Mouse (Mus musculus): ENCODE data around the gene Txndc15. TPM values are rescaled to one million over a fixed set of nuclear protein-coding genes. Genes with fewer than 3 reads are reported as not detected.
A peak's percentile ranks its signal among the peaks of the same experiment; 100 is the strongest.

Gene Txndc15
- polyA plus RNA-seq, 1 experiment from 2014 or later: 28.9 TPM

DNA sequence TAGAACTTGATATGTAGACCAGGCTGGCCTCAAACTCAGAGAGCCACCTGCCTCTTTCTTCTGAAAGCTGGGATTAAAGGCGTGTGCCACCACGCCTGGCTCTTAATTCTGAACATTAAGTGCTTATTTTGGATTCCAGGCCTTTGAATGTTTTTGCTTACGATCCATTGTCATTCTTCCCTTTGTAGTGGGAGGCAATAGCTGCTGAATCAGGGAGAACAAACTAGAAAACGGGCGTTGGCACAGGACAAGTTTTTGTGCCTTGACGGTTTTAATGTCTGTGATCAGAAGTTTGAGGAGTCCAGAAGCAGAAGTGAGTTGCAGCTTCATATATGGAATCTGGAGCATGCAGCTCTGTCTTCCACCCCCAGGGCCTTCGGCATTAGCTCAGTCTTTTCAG is 16.3 kb downstream of the Txndc15 start:
- Histone ChIP-seq H3K27ac (replicated peaks) (no peak overlapping the region), H3K27me3 (no peaks in the 10 kb centered on the region), H3K4me3 (replicated peaks) (no peak overlapping the region), H3K9me3 (replicated peaks) (no peaks in the 10 kb centered on the region), H3K36me3 (replicated peaks) (0 out of 2 replicates have a peak, but pooled peaks cover under 1% of the 10 kb centered on the region), H3K4me2 (no peak overlapping the region), H3K9ac (no peak overlapping the region), H3K4me1 (replicated peaks) (peaks cover 16% of the 10 kb centered on the region)
- 82% methylated on average over 7 of the region's 7 CpGs for WGBS (ENCODE audit: insufficient replicate concordance)
- ATAC-seq (ENCODE audit: insufficient read depth): no peak

- Histone ChIP-seq H3K36me3 (replicated peaks) (no peaks in the 10 kb centered on the region), H3K9ac (no peak overlapping the region), H3K27ac (replicated peaks) (no peak overlapping the region), H3K4me1 (replicated peaks) (peaks cover 11% of the 10 kb centered on the region), H3K9me3 (replicated peaks) (no peaks in the 10 kb centered on the region), H3K4me3 (replicated peaks) (no peak overlapping the region), H3K4me2 (no peak overlapping the region), H3K27me3 (no peaks in the 10 kb centered on the region)
- 47% methylated on average over 2 of the region's 2 CpGs for WGBS (ENCODE audit: insufficient replicate concordance)
- ATAC-seq (ENCODE audit: insufficient read depth): peak; percentile 17; the same call in 1 of the 2 replicates
Measured at GRCm38 (mm10) chr13:55732121-55732520, 17.7 kb downstream of the Txndc15 start.

- Histone ChIP-seq H3K9ac (no peak overlapping the region), H3K4me3 (replicated peaks) (no peak overlapping the region), H3K4me1 (replicated peaks) (peaks cover 5% of the 10 kb centered on the region), H3K4me2 (no peak overlapping the region), H3K27me3 (no peaks in the 10 kb centered on the region), H3K27ac (replicated peaks) (no peak overlapping the region), H3K36me3 (replicated peaks) (no peaks in the 10 kb centered on the region), H3K9me3 (replicated peaks) (no peaks in the 10 kb centered on the region)
- WGBS (ENCODE audit: insufficient replicate concordance): 82% methylated on average over 22 of the region's 22 CpGs
- ATAC-seq (ENCODE audit: insufficient read depth): no peak
Measured at GRCm38 (mm10) chr13:55733628-55734502, 19.4 kb downstream of the Txndc15 start.

DNA sequence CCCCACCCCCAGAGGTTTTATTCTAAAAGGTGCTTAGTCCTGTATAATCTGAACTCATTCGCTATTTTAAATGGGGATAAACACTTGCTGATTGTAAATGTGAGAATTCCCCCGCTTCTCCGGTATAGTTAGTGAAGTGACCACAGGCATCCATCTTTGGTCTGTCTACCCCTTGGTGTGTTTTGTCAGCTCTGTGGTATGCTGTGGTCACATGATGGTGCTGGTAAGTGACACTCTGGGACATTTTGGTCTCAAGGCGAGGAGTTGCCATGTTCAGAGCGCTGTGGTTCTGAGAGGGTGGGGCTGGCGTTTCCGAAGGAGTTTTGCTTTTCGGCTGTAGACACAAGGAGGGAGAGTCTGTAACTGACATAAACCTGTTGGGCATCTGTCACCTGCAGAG is 23.4 kb downstream of the Txndc15 start:
- Histone ChIP-seq H3K4me1 (replicated peaks) (no peaks in the 10 kb centered on the region), H3K9ac (no peak overlapping the region), H3K4me2 (no peak overlapping the region), H3K9me3 (replicated peaks) (no peaks in the 10 kb centered on the region), H3K27me3 (no peaks in the 10 kb centered on the region), H3K36me3 (replicated peaks) (no peaks in the 10 kb centered on the region), H3K4me3 (replicated peaks) (no peak overlapping the region), H3K27ac (replicated peaks) (no peak overlapping the region)
- 80% methylated on average over 8 of the region's 8 CpGs for WGBS (ENCODE audit: insufficient replicate concordance)
- ATAC-seq (ENCODE audit: insufficient read depth): no peak

DNA sequence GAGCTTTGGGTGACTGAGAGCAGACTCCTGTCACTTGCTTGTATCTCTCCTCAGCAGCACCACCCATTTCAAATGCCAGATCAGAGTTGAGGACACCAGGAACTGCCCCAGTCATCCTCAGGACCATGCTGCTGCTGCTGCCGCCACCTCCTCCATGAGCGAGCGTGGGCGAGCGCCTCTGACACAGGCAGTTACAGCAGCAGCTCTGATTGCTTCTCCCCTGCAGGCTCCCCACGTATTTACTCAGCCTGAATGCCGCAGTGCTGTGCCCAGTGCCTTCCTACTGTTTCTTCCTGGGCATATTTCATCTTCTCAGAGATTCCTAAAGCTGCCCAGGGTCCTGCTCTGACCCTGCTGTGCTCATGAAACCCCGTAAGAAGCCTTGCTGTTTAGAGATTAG is 27.9 kb downstream of the Txndc15 start:
- WGBS (ENCODE audit: insufficient replicate concordance): 75% methylated on average over 8 of the region's 8 CpGs

GRCm38 (mm10) chr13:55754380-55754779 is 39.9 kb downstream of the Txndc15 start:
- Histone ChIP-seq H3K4me1 (replicated peaks) (no peaks in the 10 kb centered on the region), H3K9ac (no peak overlapping the region), H3K36me3 (replicated peaks) (no peaks in the 10 kb centered on the region), H3K27ac (replicated peaks) (no peak overlapping the region), H3K4me2 (no peak overlapping the region), H3K4me3 (replicated peaks) (no peak overlapping the region), H3K9me3 (replicated peaks) (no peaks in the 10 kb centered on the region), H3K27me3 (no peaks in the 10 kb centered on the region)
- WGBS (ENCODE audit: insufficient replicate concordance): 56% methylated on average over 13 of the region's 13 CpGs
- no peak for ATAC-seq (ENCODE audit: insufficient read depth)

More for the DNA sequence above, 27.9 kb downstream of the Txndc15 start:
- Histone ChIP-seq H3K4me2 (no peak overlapping the region), H3K9me3 (replicated peaks) (no peaks in the 10 kb centered on the region), H3K27ac (replicated peaks) (no peak overlapping the region), H3K27me3 (no peaks in the 10 kb centered on the region), H3K4me3 (replicated peaks) (no peak overlapping the region), H3K4me1 (replicated peaks) (no peaks in the 10 kb centered on the region), H3K36me3 (replicated peaks) (no peaks in the 10 kb centered on the region), H3K9ac (no peak overlapping the region)
- no peak for ATAC-seq (ENCODE audit: insufficient read depth)

DNA sequence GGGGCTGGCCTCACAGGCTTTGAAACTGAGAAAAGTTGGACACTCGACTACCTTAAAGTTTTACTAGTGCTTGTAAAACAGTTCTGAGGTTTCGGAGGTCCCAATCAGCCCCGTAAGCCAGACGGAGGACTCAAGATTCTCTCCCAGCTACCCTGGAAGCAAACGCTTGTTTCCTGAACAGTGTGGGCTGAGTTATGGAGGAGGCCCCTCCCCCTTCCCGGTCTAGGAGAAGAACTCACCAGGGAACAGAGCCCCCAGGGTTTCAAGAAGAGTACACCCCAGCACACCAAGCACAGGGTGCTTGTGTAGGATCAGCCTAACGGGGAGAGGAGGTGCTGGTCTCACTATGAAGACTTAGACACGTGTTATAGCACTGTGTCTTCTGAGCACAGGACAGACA is 42.3 kb downstream of the Txndc15 start:
- ATAC-seq (ENCODE audit: insufficient read depth): no peak
- no peaks in the 10 kb centered on the region for H3K4me1 ChIP-seq (replicated peaks)
- WGBS (ENCODE audit: insufficient replicate concordance): 41% methylated on average over 8 of the region's 8 CpGs
- no peak overlapping the region for H3K4me3 ChIP-seq (replicated peaks)
- H3K27ac ChIP-seq (replicated peaks): no peak overlapping the region
- H3K9ac ChIP-seq: no peak overlapping the region; the same call in 1 of the 2 replicates
- H3K4me2 ChIP-seq: no peak overlapping the region
- no peaks in the 10 kb centered on the region for H3K27me3 ChIP-seq
- H3K36me3 ChIP-seq (replicated peaks): no peaks in the 10 kb centered on the region
- H3K9me3 ChIP-seq (replicated peaks): no peaks in the 10 kb centered on the region

DNA sequence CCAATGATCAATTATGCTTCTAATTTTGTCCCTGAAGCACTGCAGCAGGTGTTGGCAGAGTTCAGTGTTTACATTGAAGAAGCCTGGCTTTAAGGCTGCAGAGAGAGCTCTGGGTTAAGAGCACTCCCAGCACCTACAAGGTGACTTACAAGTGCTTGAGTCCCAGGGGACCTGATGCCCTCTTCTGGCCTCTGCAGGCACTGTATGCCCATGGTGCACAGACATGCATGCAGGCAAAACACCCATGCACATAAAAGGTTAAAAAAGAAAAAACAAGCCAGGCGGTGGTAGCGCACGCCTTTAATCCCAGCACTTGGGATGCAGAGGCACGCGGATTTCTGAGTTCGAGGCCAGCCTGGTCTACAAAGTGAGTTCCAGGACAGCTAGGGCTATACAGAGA is 43.2 kb downstream of the Txndc15 start:
- Histone ChIP-seq H3K4me1 (replicated peaks) (no peaks in the 10 kb centered on the region), H3K4me2 (no peak overlapping the region), H3K27me3 (no peaks in the 10 kb centered on the region), H3K36me3 (replicated peaks) (no peaks in the 10 kb centered on the region), H3K9ac (no peak overlapping the region), H3K4me3 (replicated peaks) (no peak overlapping the region), H3K9me3 (replicated peaks) (no peaks in the 10 kb centered on the region), H3K27ac (replicated peaks) (no peak overlapping the region)
- no peak for ATAC-seq (ENCODE audit: insufficient read depth)
- WGBS (ENCODE audit: insufficient replicate concordance): 81% methylated on average over 6 of the region's 6 CpGs

DNA sequence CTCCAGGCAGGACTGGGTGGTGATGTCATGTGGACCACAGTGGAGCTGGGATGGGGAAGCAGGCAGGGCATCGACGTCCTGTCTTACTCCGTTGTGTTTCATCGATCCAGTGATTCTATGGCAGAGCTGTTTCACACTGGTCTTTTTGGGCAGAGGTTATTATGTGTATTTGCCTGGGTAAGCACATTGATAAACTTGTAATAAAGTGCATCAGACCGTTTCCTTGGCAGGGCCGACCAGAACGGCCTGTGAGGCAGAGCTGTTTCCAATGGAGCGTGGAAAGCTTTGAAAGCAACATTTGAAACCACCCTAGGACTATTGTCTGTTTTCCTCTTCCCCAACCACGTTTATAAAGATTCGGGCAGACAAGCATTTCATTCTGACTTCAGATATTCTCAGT is 46.1 kb downstream of the Txndc15 start:
- H3K27ac ChIP-seq (replicated peaks): no peak overlapping the region
- ATAC-seq (ENCODE audit: insufficient read depth): no peak
- no peaks in the 10 kb centered on the region for H3K4me1 ChIP-seq (replicated peaks)
- no peak overlapping the region for H3K4me3 ChIP-seq (replicated peaks)
- H3K9me3 ChIP-seq (replicated peaks): no peaks in the 10 kb centered on the region
- 59% methylated on average over 10 of the region's 10 CpGs for WGBS (ENCODE audit: insufficient replicate concordance)
- no peaks in the 10 kb centered on the region for H3K36me3 ChIP-seq (replicated peaks)
- no peak overlapping the region for H3K9ac ChIP-seq
- no peaks in the 10 kb centered on the region for H3K27me3 ChIP-seq
- no peak overlapping the region for H3K4me2 ChIP-seq

DNA sequence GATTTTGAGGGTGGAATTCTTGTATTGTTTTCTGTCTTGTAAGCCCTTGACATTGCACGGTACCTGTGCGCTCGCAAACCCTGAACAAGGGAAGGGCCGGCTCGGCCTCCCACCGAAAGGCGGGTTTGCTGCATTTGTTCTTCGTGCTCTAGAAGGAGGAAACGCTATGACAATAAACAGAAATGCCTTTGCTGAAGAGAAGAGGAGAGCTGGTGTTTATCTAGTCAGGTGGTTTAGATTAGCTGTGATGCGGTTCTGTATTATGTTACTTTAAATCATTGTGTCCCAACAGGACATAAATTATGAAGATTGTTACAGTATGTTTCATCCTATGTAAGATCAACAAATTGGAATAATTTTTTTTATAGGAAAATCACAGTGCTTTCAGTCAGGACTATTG is 47.0 kb downstream of the Txndc15 start:
- H3K9me3 ChIP-seq (replicated peaks): no peaks in the 10 kb centered on the region
- no peak for ATAC-seq (ENCODE audit: insufficient read depth)
- 85% methylated on average over 10 of the region's 10 CpGs for WGBS (ENCODE audit: insufficient replicate concordance)
- H3K4me3 ChIP-seq (replicated peaks): no peak overlapping the region
- H3K36me3 ChIP-seq (replicated peaks): no peaks in the 10 kb centered on the region
- H3K9ac ChIP-seq: no peak overlapping the region
- no peak overlapping the region for H3K4me2 ChIP-seq
- no peaks in the 10 kb centered on the region for H3K27me3 ChIP-seq
- H3K27ac ChIP-seq (replicated peaks): no peak overlapping the region
- H3K4me1 ChIP-seq (replicated peaks): no peaks in the 10 kb centered on the region

DNA sequence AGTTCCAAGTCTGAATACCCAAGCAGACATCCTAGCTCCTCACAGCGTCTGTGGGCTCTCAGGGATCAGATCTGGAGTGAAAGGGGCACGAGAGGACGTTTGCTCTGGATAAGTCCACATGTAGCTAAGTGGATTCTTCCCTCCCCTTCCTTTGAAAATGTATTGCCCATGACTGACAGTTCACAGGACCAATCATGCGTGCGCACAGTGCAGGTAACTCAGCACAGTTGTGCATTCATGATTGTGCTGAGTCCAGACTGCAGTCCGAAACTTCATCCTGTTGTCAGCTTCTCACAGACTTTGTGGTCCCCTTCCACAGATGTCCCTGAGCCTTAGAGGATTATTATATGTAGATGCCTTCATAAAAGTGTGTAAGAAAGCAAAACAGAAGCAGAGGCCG is 59.9 kb downstream of the Txndc15 start:
- Histone ChIP-seq H3K4me2 (no peak overlapping the region), H3K4me3 (replicated peaks) (no peak overlapping the region), H3K27me3 (no peaks in the 10 kb centered on the region), H3K9me3 (replicated peaks) (0 out of 2 replicates have a peak, but pooled peaks cover 4% of the 10 kb centered on the region), H3K36me3 (replicated peaks) (no peaks in the 10 kb centered on the region), H3K27ac (replicated peaks) (no peak overlapping the region), H3K9ac (no peak overlapping the region), H3K4me1 (replicated peaks) (no peaks in the 10 kb centered on the region)
- 72% methylated on average over 7 of the region's 7 CpGs for WGBS (ENCODE audit: insufficient replicate concordance)
- ATAC-seq (ENCODE audit: insufficient read depth): no peak

DNA sequence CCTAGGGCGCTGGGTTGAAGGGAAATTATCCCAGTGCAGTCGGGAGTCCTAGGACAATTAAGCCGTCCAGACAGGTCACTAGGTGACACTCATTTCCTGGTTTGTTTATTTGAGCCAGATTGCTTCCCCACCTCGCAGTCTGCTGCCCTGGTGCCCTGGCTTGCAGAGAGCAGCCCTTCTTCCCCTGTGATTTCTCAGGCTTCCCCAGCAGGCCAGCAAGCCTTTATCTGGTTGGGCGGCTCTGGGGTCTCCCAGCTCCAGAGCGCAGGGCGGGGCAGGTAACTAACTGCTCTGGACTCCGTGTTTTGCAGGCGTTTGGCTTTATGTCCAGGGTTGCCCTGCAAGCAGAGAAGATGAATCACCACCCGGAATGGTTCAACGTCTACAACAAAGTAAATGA is 60.6 kb downstream of the Txndc15 start:
- H3K4me2 ChIP-seq: no peak overlapping the region
- H3K9ac ChIP-seq: no peak overlapping the region
- H3K4me3 ChIP-seq (replicated peaks): no peak overlapping the region
- no peak for ATAC-seq (ENCODE audit: insufficient read depth)
- 0 out of 2 replicates have a peak, but pooled peaks cover 4% of the 10 kb centered on the region for H3K9me3 ChIP-seq (replicated peaks)
- H3K27ac ChIP-seq (replicated peaks): no peak overlapping the region
- WGBS (ENCODE audit: insufficient replicate concordance): 45% methylated on average over 11 of the region's 11 CpGs
- no peaks in the 10 kb centered on the region for H3K36me3 ChIP-seq (replicated peaks)
- no peaks in the 10 kb centered on the region for H3K27me3 ChIP-seq
- H3K4me1 ChIP-seq (replicated peaks): no peaks in the 10 kb centered on the region
